Mouse (Mus musculus) heart, postnatal 25 days (tissue): ENCODE measurements around the gene Stab1. TPM values are rescaled to one million over a fixed set of nuclear protein-coding genes. Genes with fewer than 3 reads are reported as not detected.

Source experiments
- DNase-seq: peaks from one replicate; pipeline ENCODE4 v3.0.0; 2022; ENCODE audit warnings: low spot score
- intact Hi-C: fragments of 180-260 bp; cut with DNase I; formaldehyde crosslinking; loops from one replicate; pipeline ENCODE4 v1.15.1; 2025
- total RNA-seq, 2 experiments: library from RNA; stranded (reverse); gene quantifications; 2 replicates each; pipeline ENCODE4 v1.2.3; 2021

Stab1 gene
- total RNA-seq, result 10 to 100 TPM; 76.4 to 76.8 TPM

- intact Hi-C loops, result no loop called here
- peak; percentile 57 for DNase-seq
Measured at GRCm38 (mm10) chr14:31168425-31168824, at the start of gene Stab1. Gene Stab1, minus strand, starts transcription at chr14:31168641.

GRCm38 (mm10) chr14:31217666-31218065 lies 49.2 kb upstream of the Stab1 start, which contains the start of gene Sema3g:
Gene Sema3g, plus strand, starts transcription at chr14:31217860.
- no peak for DNase-seq
- intact Hi-C loops, result no loop called here

GRCm38 (mm10) chr14:31216846-31217245 lies 48.4 kb upstream of the Stab1 start, which contains the start of gene Nisch:
Gene Nisch, minus strand, starts transcription at chr14:31216946.
- no peak for DNase-seq
- intact Hi-C loops, result no loop called here

- intact Hi-C loops, result loop anchor here (1.0 kb wide), 1 partner anchor 19 kb away; no protein-coding TSS in a partner anchor
- DNase-seq, result no peak
Measured at GRCm38 (mm10) chr14:31215157-31216002, 46.9 kb upstream of the Stab1 start.

- DNase-seq, result no peak
- intact Hi-C loops, result loop anchor here (1.0 kb wide), 1 partner anchor 20 kb away; no protein-coding TSS in a partner anchor
Measured at GRCm38 (mm10) chr14:31214684-31215083, 46.2 kb upstream of the Stab1 start.

- intact Hi-C loops, result no loop called here
- no peak for DNase-seq
Measured at GRCm38 (mm10) chr14:31213868-31214267, 45.4 kb upstream of the Stab1 start.

- DNase-seq, result no peak
- intact Hi-C loops, result no loop called here
Measured at GRCm38 (mm10) chr14:31212499-31212898, 44.1 kb upstream of the Stab1 start.

GRCm38 (mm10) chr14:31211854-31212253 lies 43.4 kb upstream of the Stab1 start:
- DNase-seq, result no peak
- intact Hi-C loops, result no loop called here

GRCm38 (mm10) chr14:31209133-31209557 lies 40.7 kb upstream of the Stab1 start:
- intact Hi-C loops, result no loop called here
- DNase-seq, result peak; percentile 47

GRCm38 (mm10) chr14:31208084-31208483 lies 39.6 kb upstream of the Stab1 start, which contains the start of gene Tnnc1:
Gene Tnnc1, plus strand, starts transcription at chr14:31208312.
- DNase-seq, result no peak
- intact Hi-C loops, result no loop called here

- no peak for DNase-seq
- intact Hi-C loops, result no loop called here
Measured at GRCm38 (mm10) chr14:31207070-31207830, 38.8 kb upstream of the Stab1 start.

- intact Hi-C loops, result no loop called here
- peak; percentile 87 for DNase-seq
Measured at GRCm38 (mm10) chr14:31206472-31206981, 38.1 kb upstream of the Stab1 start.

- intact Hi-C loops, result loop anchor here (2.0 kb wide), 1 partner anchor 77 kb away; the partner anchor contains the start of gene Smim4
- DNase-seq, result no peak
Measured at GRCm38 (mm10) chr14:31205562-31206467, 37.4 kb upstream of the Stab1 start.

GRCm38 (mm10) chr14:31205244-31205561 lies 36.8 kb upstream of the Stab1 start:
- intact Hi-C loops, result loop anchor here (2.0 kb wide), 1 partner anchor 76 kb away; the partner anchor contains the start of gene Smim4
- no peak for DNase-seq

GRCm38 (mm10) chr14:31204844-31205243 lies 36.4 kb upstream of the Stab1 start:
- no peak for DNase-seq
- intact Hi-C loops, result loop anchor here (2.0 to 5.0 kb wide), 2 partner anchors 76 to 183 kb away; partner anchors contain the start of gene Smim4

GRCm38 (mm10) chr14:31200038-31200437 lies 31.6 kb upstream of the Stab1 start:
- DNase-seq, result no peak
- intact Hi-C loops, result loop anchor here (5.0 kb wide), 1 partner anchor 178 kb away; no protein-coding TSS in a partner anchor

GRCm38 (mm10) chr14:31199599-31199998 lies 31.2 kb upstream of the Stab1 start:
- intact Hi-C loops, result no loop called here
- no peak for DNase-seq

GRCm38 (mm10) chr14:31197547-31198516 lies 29.4 kb upstream of the Stab1 start:
- intact Hi-C loops, result no loop called here
- DNase-seq, result no peak
